Comparison of ENCODE assay signal across 24 mouse cellular contexts in genomic region chr10:83000721-83001120, GRCm38 (mm10).
"Had no signal": no experiment of that assay in that cellular context is flagged by ENCODE, and none has a peak within 500 bp of the region (broad histone marks: within the 10 kb centered on the region; RNA-seq: fewer than 3 reads in every experiment).

No protein-coding gene starts in this region.

- DNase-seq: gastrocnemius, adult 2 months; gastrocnemius, postnatal 10 days; gastrocnemius, postnatal 25 days; heart, adult 2 months; heart, postnatal 14 days; heart, postnatal 36 days; kidney, adult 11 months; kidney, adult 2 months; kidney, adult 9 months; kidney, postnatal 14 days; kidney, postnatal 36 days; layer of hippocampus, adult 9-11 months; layer of hippocampus, postnatal 36 days; left cerebral cortex, postnatal 4 days; liver, embryonic 13.5 days had no signal

- H3K27me3 ChIP-seq: heart, embryonic 13.5 days; heart, embryonic 15.5 days; hindbrain, embryonic 13.5 days; hindbrain, embryonic 15.5 days; limb, embryonic 13.5 days; limb, embryonic 15.5 days; liver, embryonic 13.5 days had no signal

- H3K4me3 ChIP-seq: gastrocnemius, adult 2 months; heart, adult 2 months; heart, embryonic 13.5 days; heart, embryonic 15.5 days; hindbrain, embryonic 13.5 days; hindbrain, embryonic 15.5 days; limb, embryonic 13.5 days; limb, embryonic 15.5 days; liver, embryonic 13.5 days had no signal

- H3K4me2 ChIP-seq: heart, embryonic 11.5 days; heart, embryonic 13.5 days; heart, embryonic 15.5 days; hindbrain, embryonic 13.5 days; hindbrain, embryonic 15.5 days; limb, embryonic 13.5 days; limb, embryonic 15.5 days; liver, embryonic 11.5 days; liver, embryonic 13.5 days had no signal

- ATAC-seq: hindbrain, postnatal 0 days had no signal

- H3K36me3 ChIP-seq: heart, embryonic 15.5 days; hindbrain, embryonic 13.5 days; hindbrain, embryonic 15.5 days; limb, embryonic 15.5 days had no signal

- H3K4me1 ChIP-seq: hindbrain, embryonic 15.5 days had no signal

- H3K9ac ChIP-seq: heart, embryonic 13.5 days; heart, embryonic 15.5 days; hindbrain, embryonic 13.5 days; hindbrain, embryonic 15.5 days; limb, embryonic 13.5 days; limb, embryonic 15.5 days; liver, embryonic 13.5 days had no signal

- H3K27ac ChIP-seq: gastrocnemius, adult 2 months; heart, embryonic 13.5 days; heart, embryonic 15.5 days; hindbrain, embryonic 13.5 days; hindbrain, embryonic 15.5 days; hindbrain, postnatal 0 days; limb, embryonic 13.5 days; limb, embryonic 15.5 days; liver, embryonic 13.5 days had no signal

- H3K9me3 ChIP-seq: heart, embryonic 13.5 days; heart, embryonic 15.5 days; hindbrain, embryonic 13.5 days; hindbrain, embryonic 15.5 days; limb, embryonic 13.5 days; limb, embryonic 15.5 days; liver, embryonic 13.5 days had no signal
